Mouse (Mus musculus) embryonic facial prominence, embryonic 12.5 days (tissue): ENCODE results near the gene Crnkl1. TPM values are rescaled to one million over a fixed set of nuclear protein-coding genes. Genes with fewer than 3 reads are reported as not detected.
"Not testable (repeated sequence)": the region's sequence is repeated elsewhere in the genome, so short reads cannot be mapped to it uniquely, and the experiment has no call there.

ENCODE experiments used
- ATAC-seq: fragments of 200-750 bp; cut with Nextera tagmentation; 2 replicates; pipeline ENCODE4 v1.8.0; 2017; ENCODE audit not compliant: insufficient number of reproducible peaks, insufficient read depth, low FRiP score, low TSS enrichment
- H3K27ac ChIP-seq: fragments of 300-500 bp; sonication (generic); 2 replicates; pipeline ENCODE4 v1.5.1; 2016; ENCODE audit warnings: mild to moderate bottlenecking
- H3K27me3 ChIP-seq: fragments of 300-500 bp; sonication (generic); 2 replicates; pipeline ENCODE4 v1.6.1; 2016; ENCODE audit warnings: mild to moderate bottlenecking, moderate library complexity
- H3K36me3 ChIP-seq: fragments of 300-500 bp; sonication (generic); 2 replicates; pipeline ENCODE4 v1.6.1; 2016; ENCODE audit warnings: mild to moderate bottlenecking
- H3K4me1 ChIP-seq: fragments of 300-500 bp; sonication (generic); 2 replicates; pipeline ENCODE4 v1.6.1; 2016
- H3K4me2 ChIP-seq: fragments of 300-500 bp; sonication (generic); replicated peaks from 2 replicates; pipeline ENCODE4 v1.6.1; 2016; ENCODE audit warnings: mild to moderate bottlenecking, moderate library complexity
- H3K4me3 ChIP-seq: fragments of 300-500 bp; sonication (generic); 2 replicates; pipeline ENCODE4 v1.5.1; 2016; ENCODE audit warnings: mild to moderate bottlenecking
- H3K9ac ChIP-seq: fragments of 300-500 bp; sonication (generic); 2 replicates; pipeline ENCODE4 v1.6.1; 2016; ENCODE audit warnings: mild to moderate bottlenecking, moderate library complexity
- H3K9me3 ChIP-seq: fragments of 300-500 bp; sonication (generic); 2 replicates; pipeline ENCODE4 v1.6.1; 2016; ENCODE audit warnings: mild to moderate bottlenecking, moderate library complexity
- WGBS: fragments of 180-500 bp; shearing (Covaris S2); methylation state at CpG from one replicate; pipeline ENCODE4 v1.1.7; 2016; 5-methylcytosine and 5-hydroxymethylcytosine counted together
- polyA plus RNA-seq: library from polyadenylated mRNA; unstranded; fragments of >200 nt; fragmentation: Nextera tagmentation; extraction: Ambion mirVana; gene quantifications from 2 replicates; pipeline ENCODE4 v1.2.1, GENCODE M21; 2016

The Crnkl1 gene
- polyA plus RNA-seq, 1 experiment from 2014 or later, result 35.4 TPM

DNA sequence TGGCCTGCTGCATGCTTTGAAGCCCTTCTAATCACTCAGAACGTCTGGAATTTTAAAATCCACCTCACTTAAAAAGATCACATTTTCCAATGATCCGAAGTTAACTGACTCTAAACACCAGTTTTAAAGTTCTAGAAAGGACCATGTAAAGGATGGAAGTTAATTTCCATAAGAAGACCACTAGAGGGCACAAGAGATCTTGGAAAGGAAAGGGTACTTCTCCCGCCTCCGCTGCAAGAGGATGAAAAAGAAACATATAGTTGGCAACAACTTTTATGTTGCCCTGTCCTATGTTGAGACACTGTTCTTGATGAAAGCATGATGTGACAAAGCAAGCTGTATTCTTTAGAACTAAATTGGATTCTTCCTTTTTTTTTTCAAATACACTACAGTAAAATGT lies 22.6 kb upstream of the Crnkl1 start:
- H3K9me3 ChIP-seq, result no peaks in the 10 kb centered on the region
- WGBS, result 12% methylated on average over 4 of the region's 4 CpGs
- H3K4me3 ChIP-seq, result no peak overlapping the region
- 0 out of 2 replicates have a peak, but pooled peaks cover 3% of the 10 kb centered on the region for H3K27me3 ChIP-seq
- no peak overlapping the region for H3K4me2 ChIP-seq
- H3K27ac ChIP-seq, result no peak overlapping the region
- no peaks in the 10 kb centered on the region for H3K36me3 ChIP-seq
- ATAC-seq, result no peak
- no peak overlapping the region for H3K9ac ChIP-seq
- no peaks in the 10 kb centered on the region for H3K4me1 ChIP-seq

DNA sequence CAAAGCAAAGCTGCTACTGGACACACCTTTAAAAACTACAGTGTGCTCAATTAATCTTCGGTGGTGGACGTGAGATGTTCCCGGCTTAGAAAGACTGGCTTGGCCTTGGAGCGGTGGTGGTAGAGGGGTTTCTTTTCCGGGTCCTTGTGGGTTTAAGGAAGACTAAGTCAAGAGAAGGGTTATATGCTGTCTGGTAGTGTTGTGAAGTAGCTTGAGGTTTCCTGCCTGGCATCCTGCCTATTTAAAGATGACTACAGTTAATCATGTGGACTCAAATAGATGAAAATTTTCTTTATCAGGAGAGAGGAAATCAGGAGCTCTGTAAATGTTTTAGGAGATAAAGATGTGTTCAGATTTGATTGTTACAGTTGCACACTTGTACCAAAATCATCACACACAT lies 21.5 kb upstream of the Crnkl1 start:
- no peak overlapping the region for H3K9ac ChIP-seq
- WGBS, result 77% methylated on average over 5 of the region's 5 CpGs
- H3K9me3 ChIP-seq, result no peaks in the 10 kb centered on the region
- H3K27ac ChIP-seq, result no peak overlapping the region
- H3K4me1 ChIP-seq, result no peaks in the 10 kb centered on the region
- no peak overlapping the region for H3K4me2 ChIP-seq
- no peak overlapping the region for H3K4me3 ChIP-seq
- H3K27me3 ChIP-seq, result 0 out of 2 replicates have a peak, but pooled peaks cover 3% of the 10 kb centered on the region
- no peaks in the 10 kb centered on the region for H3K36me3 ChIP-seq
- no peak for ATAC-seq

DNA sequence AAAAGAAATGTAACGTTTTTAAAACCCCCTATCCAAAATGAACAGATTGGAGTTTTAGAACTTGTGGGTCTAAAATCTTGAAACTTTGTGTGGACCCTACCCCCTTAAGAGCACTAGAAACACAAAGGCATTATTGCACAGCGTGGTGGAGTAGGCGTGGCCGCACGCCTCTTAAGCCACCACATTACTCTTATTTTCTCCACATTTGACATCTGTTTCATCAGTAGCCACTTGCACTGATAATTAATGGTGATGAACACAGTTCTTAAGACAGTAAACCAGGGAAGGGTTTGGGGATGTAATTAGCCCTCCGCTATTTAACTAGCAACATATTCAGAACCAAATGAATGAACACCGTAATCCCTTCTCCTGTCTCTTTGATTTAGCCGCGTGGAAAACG lies 21.0 kb upstream of the Crnkl1 start:
- 70% methylated on average over 10 of the region's 10 CpGs for WGBS
- ATAC-seq, result no peak

DNA sequence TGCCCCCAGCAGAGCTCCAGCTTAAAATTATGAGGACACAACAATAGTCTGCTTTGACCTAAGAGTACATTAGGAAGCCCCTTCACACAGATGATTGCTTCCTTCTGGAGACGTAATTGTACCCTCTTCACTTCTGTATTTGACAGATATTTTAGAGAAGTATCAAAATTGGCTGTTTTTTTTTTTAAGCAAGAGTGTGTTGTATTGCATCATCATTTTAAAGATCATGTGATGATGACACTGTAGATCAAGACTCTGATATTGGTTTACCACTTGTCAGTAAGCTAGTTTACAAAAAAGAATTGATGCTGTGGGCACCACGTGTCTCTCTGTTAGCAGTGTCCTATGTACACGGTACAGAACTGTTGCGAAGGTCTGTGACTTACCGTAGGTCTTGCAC lies 17.9 kb upstream of the Crnkl1 start:
- no peak overlapping the region for H3K4me3 ChIP-seq
- no peaks in the 10 kb centered on the region for H3K9me3 ChIP-seq
- H3K36me3 ChIP-seq, result no peaks in the 10 kb centered on the region
- H3K9ac ChIP-seq, result no peak overlapping the region
- H3K4me1 ChIP-seq, result peaks cover 5% of the 10 kb centered on the region; the same call in 1 of the 2 replicates
- 81% methylated on average over 5 of the region's 5 CpGs for WGBS
- H3K4me2 ChIP-seq, result no peak overlapping the region
- no peak for ATAC-seq
- no peak overlapping the region for H3K27ac ChIP-seq
- 0 out of 2 replicates have a peak, but pooled peaks cover 3% of the 10 kb centered on the region for H3K27me3 ChIP-seq

More for the DNA sequence above, 21.0 kb upstream of the Crnkl1 start:
- Histone ChIP-seq H3K4me3 (no peak overlapping the region), H3K9me3 (no peaks in the 10 kb centered on the region), H3K36me3 (no peaks in the 10 kb centered on the region), H3K9ac (no peak overlapping the region), H3K27me3 (0 out of 2 replicates have a peak, but pooled peaks cover 3% of the 10 kb centered on the region), H3K4me2 (no peak overlapping the region), H3K27ac (no peak overlapping the region), H3K4me1 (no peaks in the 10 kb centered on the region)

DNA sequence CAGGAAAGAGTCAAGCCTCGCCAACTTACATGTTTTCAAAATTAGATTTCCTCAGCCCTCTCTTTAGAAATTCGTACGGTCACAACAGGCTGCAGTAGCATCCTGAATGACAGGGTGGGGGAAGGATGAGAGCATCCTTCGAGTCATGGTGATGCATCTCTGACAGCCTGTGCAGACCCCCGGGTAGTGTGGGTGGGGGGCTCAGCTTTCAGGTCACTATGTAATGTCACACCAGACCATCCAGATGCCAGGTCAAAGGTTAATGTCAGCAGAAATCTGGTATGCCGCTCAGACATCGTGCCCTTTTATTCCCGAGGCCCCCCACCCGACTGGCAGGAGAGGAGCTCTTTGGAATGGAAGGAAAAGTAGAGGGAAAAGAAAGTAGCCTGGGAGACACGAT lies 15.4 kb upstream of the Crnkl1 start:
- peaks cover 5% of the 10 kb centered on the region; the same call in 1 of the 2 replicates for H3K4me1 ChIP-seq
- H3K9me3 ChIP-seq, result no peaks in the 10 kb centered on the region
- no peaks in the 10 kb centered on the region for H3K36me3 ChIP-seq
- H3K27me3 ChIP-seq, result no peaks in the 10 kb centered on the region
- ATAC-seq, result no peak
- no peak overlapping the region for H3K27ac ChIP-seq
- no peak overlapping the region for H3K9ac ChIP-seq
- no peak overlapping the region for H3K4me3 ChIP-seq
- WGBS, result 8% methylated on average over 10 of the region's 10 CpGs
- no peak overlapping the region for H3K4me2 ChIP-seq

DNA sequence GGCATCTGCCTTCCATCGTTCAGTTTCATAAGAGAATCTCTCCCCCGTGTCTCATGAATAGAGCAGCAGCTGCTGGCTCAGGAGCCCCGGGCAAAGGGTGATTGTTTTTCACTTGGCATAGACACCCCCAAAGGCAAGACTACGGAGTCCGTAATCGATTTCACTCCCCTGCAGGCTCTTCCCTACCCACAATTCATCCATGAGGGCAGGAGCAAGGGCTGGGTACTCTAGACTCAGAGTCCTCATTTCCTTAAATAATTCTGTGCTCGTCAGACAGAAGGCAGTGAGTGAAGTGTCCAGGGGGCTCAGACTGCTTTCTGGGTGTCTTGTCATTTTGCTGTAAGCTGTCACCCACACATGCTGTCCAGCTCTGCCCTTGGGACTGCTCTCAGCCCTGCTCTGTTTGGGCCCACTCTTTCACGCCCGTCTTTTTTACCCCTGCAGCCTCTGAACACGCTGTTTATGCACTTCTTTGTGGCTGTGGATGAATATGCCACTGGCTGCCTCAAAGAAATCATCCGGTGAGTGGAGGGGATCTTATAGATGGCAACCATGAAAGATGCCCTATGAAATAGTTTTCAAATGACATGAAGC lies 14.8 kb upstream of the Crnkl1 start:
- ATAC-seq, result no peak
- Histone ChIP-seq H3K27me3 (no peaks in the 10 kb centered on the region), H3K4me2 (no peak overlapping the region), H3K4me1 (peaks cover 5% of the 10 kb centered on the region; the same call in 1 of the 2 replicates), H3K36me3 (no peaks in the 10 kb centered on the region), H3K4me3 (no peak overlapping the region), H3K9ac (no peak overlapping the region), H3K9me3 (no peaks in the 10 kb centered on the region), H3K27ac (no peak overlapping the region)
- WGBS, result 36% methylated on average over 11 of the region's 11 CpGs

DNA sequence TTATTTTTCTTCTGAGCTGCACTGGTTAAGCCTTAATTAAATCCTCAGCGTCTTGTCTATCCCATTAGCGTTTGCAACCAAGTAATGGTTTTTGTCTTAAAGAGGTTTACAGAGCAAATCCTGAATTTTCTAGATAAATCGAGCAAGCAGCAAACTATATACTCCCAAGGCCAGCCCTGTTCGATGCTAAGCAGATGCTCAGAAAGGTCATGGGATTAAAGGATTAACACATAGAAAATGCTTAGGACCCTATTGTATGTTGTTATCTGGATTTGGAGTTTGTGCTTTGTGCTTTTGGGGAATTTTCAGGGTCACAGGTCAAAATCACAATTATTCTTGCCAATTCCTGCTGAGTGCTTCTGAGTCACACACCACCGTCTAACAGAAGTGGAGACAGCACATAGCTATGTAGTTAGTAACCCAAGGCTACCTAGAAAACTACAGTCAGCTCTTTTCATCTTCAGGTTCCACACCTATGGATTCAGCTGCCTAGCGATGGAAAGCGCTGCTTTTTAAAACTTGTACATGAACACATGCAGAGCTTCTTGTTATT lies 13.7 kb upstream of the Crnkl1 start:
- Histone ChIP-seq H3K4me1 (peaks cover 7% of the 10 kb centered on the region; the same call in 1 of the 2 replicates), H3K36me3 (no peaks in the 10 kb centered on the region), H3K4me3 (no peak overlapping the region), H3K4me2 (no peak overlapping the region), H3K27me3 (no peaks in the 10 kb centered on the region), H3K27ac (no peak overlapping the region), H3K9me3 (no peaks in the 10 kb centered on the region), H3K9ac (no peak overlapping the region)
- WGBS, result 56% methylated on average over 7 of the region's 7 CpGs
- ATAC-seq, result no peak

DNA sequence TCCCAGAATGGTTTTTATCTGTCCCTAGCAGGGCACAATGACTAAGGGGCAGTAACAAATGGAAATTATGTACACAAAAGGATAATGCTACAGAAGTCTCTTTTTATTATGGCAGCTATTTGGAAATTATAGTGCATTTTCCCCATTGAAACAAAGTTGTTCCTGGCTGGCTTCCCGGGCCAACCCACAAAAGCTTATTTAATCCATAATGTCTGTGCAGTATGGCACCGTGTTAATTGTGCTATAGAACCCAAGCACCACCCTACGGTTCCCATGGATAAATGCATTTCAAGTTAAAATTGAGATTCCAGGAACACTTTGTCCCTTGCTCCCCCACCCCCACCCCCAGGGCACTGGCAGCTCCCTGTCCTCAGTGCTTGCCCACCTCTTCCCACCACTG lies 9.5 kb upstream of the Crnkl1 start:
- Histone ChIP-seq H3K36me3 (no peaks in the 10 kb centered on the region), H3K9me3 (no peaks in the 10 kb centered on the region), H3K27ac (no peak overlapping the region), H3K9ac (no peak overlapping the region), H3K4me3 (no peak overlapping the region), H3K4me1 (0 out of 2 replicates have a peak, but pooled peaks cover 7% of the 10 kb centered on the region), H3K27me3 (no peaks in the 10 kb centered on the region), H3K4me2 (no peak overlapping the region)
- WGBS, result 77% methylated on average over 3 of the region's 3 CpGs
- no peak for ATAC-seq

DNA sequence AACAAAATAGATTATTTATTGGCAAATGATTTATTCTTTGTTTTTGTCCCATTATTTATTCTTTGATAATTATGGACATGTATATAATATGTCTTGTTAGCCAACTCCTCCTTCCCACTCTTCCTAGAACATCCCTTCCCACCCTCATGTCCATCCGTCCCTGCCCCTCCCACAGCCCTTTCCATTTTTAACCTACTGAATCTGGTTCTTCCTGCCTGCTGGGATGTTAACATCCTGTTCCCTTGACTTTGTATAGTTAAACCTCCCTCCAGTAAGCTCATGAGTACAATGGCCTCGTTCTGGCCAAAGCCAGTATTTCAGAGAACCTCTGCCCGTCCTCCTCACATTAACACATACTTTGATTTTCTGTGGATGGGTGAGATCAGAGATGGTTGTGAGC lies 6.6 kb upstream of the Crnkl1 start:
- Histone ChIP-seq H3K4me2 (no peak overlapping the region), H3K27ac (no peak overlapping the region), H3K4me3 (no peak overlapping the region), H3K27me3 (no peaks in the 10 kb centered on the region), H3K36me3 (no peaks in the 10 kb centered on the region), H3K9me3 (no peaks in the 10 kb centered on the region), H3K9ac (no peak overlapping the region), H3K4me1 (0 out of 2 replicates have a peak, but pooled peaks cover 7% of the 10 kb centered on the region)
- no peak for ATAC-seq
- WGBS, result 65% methylated on average over 3 of the region's 3 CpGs

DNA sequence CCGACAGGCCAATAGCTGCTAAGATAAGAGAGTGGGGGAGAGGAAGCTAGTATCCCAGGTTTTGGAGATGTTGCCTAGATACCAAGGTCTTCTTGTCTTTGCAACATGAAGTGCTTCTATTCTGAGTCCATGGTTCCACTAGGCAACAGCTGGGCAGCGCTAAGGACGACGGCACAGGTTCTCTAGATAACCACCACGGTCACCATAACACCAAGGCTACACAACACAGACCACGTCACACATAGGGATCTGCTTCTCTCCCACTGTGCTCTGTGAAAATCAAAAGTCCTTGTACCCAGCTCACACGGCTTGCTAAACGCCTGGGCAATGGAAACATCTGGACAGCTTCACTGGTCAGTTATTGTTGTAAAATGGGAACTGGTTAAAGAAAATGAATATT lies 2.2 kb upstream of the Crnkl1 start:
- no peaks in the 10 kb centered on the region for H3K36me3 ChIP-seq
- WGBS, result 84% methylated on average over 8 of the region's 8 CpGs
- no peak overlapping the region for H3K27ac ChIP-seq
- H3K4me1 ChIP-seq, result peaks cover 9% of the 10 kb centered on the region
- H3K4me3 ChIP-seq, result no peak overlapping the region
- H3K9ac ChIP-seq, result no peak overlapping the region
- no peak overlapping the region for H3K4me2 ChIP-seq
- no peaks in the 10 kb centered on the region for H3K27me3 ChIP-seq
- no peak for ATAC-seq
- no peaks in the 10 kb centered on the region for H3K9me3 ChIP-seq

DNA sequence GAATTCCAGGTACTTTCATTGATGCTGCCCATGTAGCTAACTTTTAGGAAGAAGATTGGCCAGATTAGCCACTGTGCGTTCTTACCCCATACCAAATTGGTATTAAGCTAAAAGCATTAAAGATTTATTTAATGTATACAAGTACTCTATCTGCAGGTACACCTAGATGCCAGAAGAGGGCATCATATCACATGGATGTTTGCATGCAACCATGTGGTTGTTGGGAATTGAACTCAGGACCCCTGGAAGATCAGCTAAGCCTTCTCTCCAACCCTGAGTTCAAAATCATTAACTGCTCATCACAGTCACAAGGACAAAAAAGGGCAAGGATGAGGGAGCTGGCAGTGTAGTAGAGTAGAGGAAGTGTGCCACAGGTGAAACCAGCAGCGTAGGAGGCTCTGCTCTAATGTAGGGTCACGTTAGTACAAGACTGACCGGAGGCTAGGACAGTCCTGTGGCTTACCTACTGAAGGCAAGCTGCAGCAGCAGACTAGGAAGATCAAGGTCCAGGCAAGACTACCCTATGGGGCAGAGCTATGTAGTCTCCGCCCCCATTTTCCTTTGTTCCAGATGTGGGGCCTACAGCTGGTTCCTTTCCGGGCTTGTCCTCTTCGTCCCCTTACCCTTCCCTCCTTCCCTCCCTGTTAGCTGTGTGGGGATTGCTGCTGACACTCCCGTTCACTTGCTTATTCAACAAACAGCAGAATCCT lies 13.7 kb downstream of the Crnkl1 start:
- H3K4me1 ChIP-seq, result no peaks in the 10 kb centered on the region
- WGBS, result 88% methylated on average over 8 of the region's 8 CpGs

DNA sequence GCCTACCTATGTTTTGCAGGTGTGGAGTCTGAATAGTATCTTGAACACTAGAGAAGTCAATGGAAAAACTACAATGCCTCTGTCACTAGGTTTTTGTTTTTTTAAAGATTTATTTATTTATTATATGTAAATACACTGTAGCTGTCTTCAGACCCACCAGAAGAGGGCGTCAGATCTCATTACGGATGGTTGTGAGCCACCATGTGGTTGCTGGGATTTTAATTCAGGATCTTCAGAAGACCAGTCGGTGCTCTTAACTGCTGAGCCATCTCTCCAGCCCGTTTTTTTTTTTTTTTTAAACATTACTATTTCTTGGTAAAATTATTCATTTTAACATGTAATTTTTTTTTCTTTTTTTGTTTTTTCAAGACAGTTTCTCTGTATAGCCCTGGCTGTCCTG lies 28.9 kb downstream of the Crnkl1 start:
- H3K27me3 ChIP-seq, H3K9me3 ChIP-seq, H3K9ac ChIP-seq, H3K27ac ChIP-seq, H3K4me3 ChIP-seq, H3K4me2 ChIP-seq, ATAC-seq: not testable (repeated sequence)
- 48% methylated on average over 4 of the region's 4 CpGs for WGBS
- peaks cover 15% of the 10 kb centered on the region for H3K36me3 ChIP-seq
- H3K4me1 ChIP-seq, result peaks cover 13% of the 10 kb centered on the region

More for the DNA sequence above, 13.7 kb downstream of the Crnkl1 start:
- Histone ChIP-seq H3K27me3 (no peaks in the 10 kb centered on the region), H3K4me3 (no peak overlapping the region), H3K9me3 (no peaks in the 10 kb centered on the region), H3K36me3 (peaks cover 70% of the 10 kb centered on the region), H3K9ac (no peak overlapping the region), H3K27ac (no peak overlapping the region), H3K4me2 (no peak overlapping the region)
- no peak for ATAC-seq
